Mouse (Mus musculus) gastrocnemius, adult 2 months (tissue): Measurements from ENCODE around the gene Gm12569. TPM values are rescaled to one million over a fixed set of nuclear protein-coding genes. Genes with fewer than 3 reads are reported as not detected.
A peak's percentile ranks its signal among the peaks of the same experiment; 100 is the strongest.

Experiments
- DNase-seq: peaks from one replicate; pipeline ENCODE4 v3.0.0; 2022
- H3K27ac ChIP-seq: fragments of 200-600 bp; 2 replicates; pipeline ENCODE4 v1.8.1; 2022; ENCODE audit warnings: mild to moderate bottlenecking
- H3K4me3 ChIP-seq: fragments of 200-600 bp; 2 replicates; pipeline ENCODE4 v1.8.1; 2022; ENCODE audit warnings: mild to moderate bottlenecking, moderate library complexity
- CTCF ChIP-seq: fragments of 200-600 bp; IDR thresholded peaks from 2 replicates; pipeline ENCODE4 v1.8.1; 2022; ENCODE audit warnings: antibody characterized with exemption, mild to moderate bottlenecking, moderate library complexity
- intact Hi-C: fragments of 180-260 bp; cut with DNase I; formaldehyde crosslinking; loops from one replicate; pipeline ENCODE4 v1.15.1; 2025
- total RNA-seq, 2 experiments: library from RNA; stranded (reverse); gene quantifications; 2 replicates each; pipeline ENCODE4 v1.2.3; 2021

Gene Gm12569
- total RNA-seq, 2 experiments from 2014 or later, result not detected

DNA sequence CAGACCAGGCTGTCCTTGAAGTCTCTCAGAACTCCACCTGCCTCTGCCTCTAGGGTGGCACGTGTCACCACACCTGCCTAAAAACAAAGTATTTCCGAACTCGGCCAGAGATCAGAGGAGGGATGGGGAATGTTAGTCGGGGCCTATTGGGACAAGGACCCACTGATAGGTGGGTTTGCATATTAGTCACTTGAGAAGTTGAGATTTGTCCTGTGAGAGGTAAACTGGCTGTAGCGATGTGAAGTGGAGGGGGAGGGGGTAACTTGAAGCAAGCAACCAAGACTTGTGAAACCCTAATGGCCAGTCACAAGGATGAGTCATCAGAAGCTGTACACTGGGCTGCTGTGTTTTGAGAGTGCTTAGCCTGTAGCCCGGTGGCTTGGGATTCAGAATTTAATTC, 44.1 kb downstream of the Gm12569 start:
- intact Hi-C loops, result no loop called here
- DNase-seq, result peak; percentile 49
- H3K27ac ChIP-seq, result peak overlapping the region; percentile 100
- no peak for TF ChIP-seq CTCF
- H3K4me3 ChIP-seq, result peak overlapping the region; percentile 86

DNA sequence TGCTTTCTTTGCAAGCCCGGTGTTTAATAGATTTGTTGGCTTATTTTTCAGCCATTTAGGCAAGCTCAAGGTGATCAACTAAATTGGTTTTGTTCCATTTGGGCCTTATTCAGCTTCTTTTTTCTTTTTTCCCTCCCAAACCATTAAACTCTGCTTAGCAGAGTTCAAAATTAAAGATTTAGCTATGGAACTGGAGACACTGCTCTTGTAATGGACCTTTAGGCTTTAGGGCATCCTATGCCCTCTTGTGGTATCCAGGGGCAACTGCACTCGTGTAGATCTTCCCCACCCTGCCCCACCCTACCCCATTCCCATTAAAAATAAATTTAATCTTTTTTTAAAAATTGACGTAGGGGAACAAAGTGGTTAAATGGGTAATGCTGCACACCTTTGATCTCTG, 45.1 kb downstream of the Gm12569 start:
- intact Hi-C loops, result no loop called here
- DNase-seq, result peak; percentile 31
- peak; percentile 90 for TF ChIP-seq CTCF
- Histone ChIP-seq H3K27ac (peak overlapping the region; percentile 100), H3K4me3 (peak overlapping the region; percentile 86)

DNA sequence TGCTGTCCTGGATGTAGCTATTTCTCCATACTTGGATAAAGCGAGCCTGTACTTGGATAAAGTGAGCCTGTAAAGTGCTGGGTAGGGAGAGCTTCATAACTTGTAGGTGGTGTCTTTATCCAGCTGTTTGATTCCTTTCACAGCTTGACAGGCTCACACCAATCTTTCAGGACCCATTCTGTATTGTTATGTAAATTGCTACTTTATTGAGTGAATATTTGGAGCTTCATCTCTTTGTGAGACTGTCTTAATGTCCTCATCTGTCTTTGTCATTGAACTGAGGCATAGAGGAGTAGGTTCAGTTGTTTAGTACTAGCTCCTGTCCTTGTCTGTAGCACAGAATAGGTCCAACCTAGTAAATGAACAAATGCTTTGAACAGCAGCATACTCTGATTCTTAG, 54.1 kb downstream of the Gm12569 start:
- Histone ChIP-seq H3K27ac (no peak overlapping the region), H3K4me3 (no peak overlapping the region)
- TF ChIP-seq CTCF, result no peak
- DNase-seq, result no peak
- intact Hi-C loops, result no loop called here

Other genes with a start within 250 kb of the Gm12569 start
- gene Olfr1377, start 238.5 kb upstream of the Gm12569 start, total RNA-seq, result not detected
- not detected for gene Olfr51, start 216.9 kb upstream of the Gm12569 start, total RNA-seq
- gene Olfr54, start 206.2 kb upstream of the Gm12569 start, total RNA-seq, result not detected
- gene Olfr1375, start 172.4 kb upstream of the Gm12569 start, total RNA-seq, result not detected
- gene Zfp354a, start 161.2 kb upstream of the Gm12569 start, total RNA-seq, result 1 to 10 TPM; 4.2 to 4.5 TPM
- gene Clk4, start 41.3 kb downstream of the Gm12569 start, total RNA-seq, result 10 to 100 TPM; 43.9 to 61.7 TPM
- not detected for gene BC049762, start 42.6 kb downstream of the Gm12569 start, total RNA-seq
- 1 to 10 TPM; 1.1 to 1.8 TPM for gene Col23a1, start 69.4 kb downstream of the Gm12569 start, total RNA-seq